Mouse (Mus musculus) left cerebral cortex, postnatal 10 days (tissue): ENCODE data around the gene Cd2. TPM values are rescaled to one million over a fixed set of nuclear protein-coding genes. Genes with fewer than 3 reads are reported as not detected.
A peak's percentile ranks its signal among the peaks of the same experiment; 100 is the strongest.

ENCODE experiments used
- DNase-seq, 2 experiments: peaks; one replicate each; pipeline ENCODE4 v3.0.0; 2021 to 2022; ENCODE audit warnings: low spot score in 2 of 2, mixed read lengths in 1 of 2; ENCODE audit errors: extremely low spot score in 1 of 2
- intact Hi-C: fragments of 180-260 bp; cut with DNase I; formaldehyde crosslinking; loops from one replicate; pipeline ENCODE4 v1.15.1; 2025
- total RNA-seq, 2 experiments: library from RNA; stranded (reverse); gene quantifications; 2 replicates each; pipeline ENCODE4 v1.2.3; 2021

The Cd2 gene
- total RNA-seq, 2 experiments from 2014 or later, result not detected

DNA sequence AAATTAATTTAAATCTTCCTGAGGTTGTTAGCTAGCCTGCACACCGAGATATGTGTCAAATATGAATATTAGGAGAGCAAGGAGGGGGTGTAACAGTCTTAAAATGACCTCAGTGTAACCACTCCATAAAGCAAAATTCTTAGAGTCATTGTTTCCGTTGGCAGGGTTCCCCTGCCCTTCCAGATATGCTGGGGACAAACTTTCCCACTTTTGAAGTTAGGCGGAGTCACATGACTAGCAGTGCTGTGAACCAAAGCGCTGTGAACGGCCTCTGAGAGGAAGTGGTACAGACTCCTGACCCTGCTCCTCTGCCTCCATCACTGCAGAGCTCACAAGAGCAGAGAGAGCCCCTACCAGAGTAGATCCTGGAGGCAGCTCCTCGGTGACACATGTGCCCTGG, 49.0 kb downstream of the Cd2 start:
- intact Hi-C loops, result no loop called here
- DNase-seq, result no peak

DNA sequence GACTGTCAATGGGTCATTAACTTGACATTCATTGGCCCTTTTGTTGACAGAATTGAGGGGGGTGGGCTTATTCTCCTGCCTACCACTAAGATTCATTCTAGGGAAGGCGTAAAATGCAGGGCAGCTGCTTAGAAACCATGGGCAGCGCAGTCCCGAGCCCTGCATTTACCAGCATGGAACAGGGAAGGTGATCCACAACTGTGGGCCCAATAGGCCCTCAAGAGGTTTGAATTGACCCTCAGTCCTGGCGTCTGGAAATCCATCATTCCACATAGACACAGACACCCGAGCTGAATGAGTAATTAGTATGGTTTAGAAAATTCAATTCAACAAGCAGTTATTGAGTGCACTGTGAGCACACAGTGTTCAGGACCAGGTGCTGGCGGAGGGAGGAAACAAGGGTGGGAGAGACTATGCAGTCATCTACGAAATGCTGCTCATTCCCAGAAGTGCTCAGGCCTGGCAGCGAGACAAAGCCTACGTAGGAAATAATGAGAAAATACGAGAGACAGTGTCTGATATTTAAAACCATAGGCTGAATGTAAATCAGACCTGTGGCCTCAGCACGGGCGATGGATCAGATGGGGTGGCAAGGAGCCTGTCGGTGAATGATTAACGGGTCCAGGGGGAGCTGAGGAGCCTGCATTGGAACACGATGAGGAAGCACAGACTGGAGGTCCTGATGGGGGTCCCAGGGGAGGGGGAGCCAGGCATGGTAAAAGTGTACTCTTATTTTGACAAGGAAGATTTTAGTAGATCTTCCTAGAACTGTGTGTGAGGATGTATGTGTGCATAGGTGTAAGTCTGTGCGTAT, 50.5 kb downstream of the Cd2 start:
- DNase-seq, result peak in 1 of 2 experiments; percentile 3
- intact Hi-C loops, result no loop called here

DNA sequence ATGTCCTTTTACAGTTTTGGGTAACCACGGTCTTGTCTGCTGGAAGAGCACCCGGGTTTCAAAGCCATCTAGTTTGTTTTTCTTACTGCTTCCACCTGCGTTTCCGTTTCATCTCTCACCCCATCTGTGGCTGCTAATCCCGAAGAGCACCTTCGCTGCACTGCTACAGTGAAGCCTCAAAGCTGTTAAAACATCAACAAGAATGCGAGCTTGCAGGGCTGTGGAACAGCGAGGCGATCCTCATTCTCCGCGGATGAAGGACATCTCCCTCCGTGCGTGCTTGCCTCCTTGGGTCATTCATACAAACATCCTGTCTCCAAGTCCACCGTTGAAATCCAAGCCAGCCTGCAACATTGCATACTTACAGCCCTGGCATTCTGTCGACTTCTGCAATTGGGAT, 51.5 kb downstream of the Cd2 start:
- intact Hi-C loops, result no loop called here
- DNase-seq, result no peak

DNA sequence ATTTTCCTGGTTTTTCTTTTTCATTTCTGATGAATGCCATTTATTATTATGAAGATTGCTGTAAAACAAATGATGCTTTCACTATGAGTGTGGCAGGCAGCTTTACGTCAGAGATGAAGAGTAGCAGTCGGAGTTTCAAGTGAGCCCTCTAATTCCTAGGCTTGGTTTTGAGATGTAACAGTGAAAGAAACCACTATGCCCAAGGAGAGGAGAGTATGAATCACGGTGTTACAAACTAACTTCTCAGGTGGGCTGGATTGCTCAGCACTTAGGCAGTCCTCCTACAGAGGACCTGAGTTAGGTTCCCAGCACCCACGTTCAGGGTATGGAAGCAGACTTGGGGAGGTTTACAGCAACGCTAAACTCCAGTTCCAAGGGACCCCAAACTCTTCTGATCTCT, 52.4 kb downstream of the Cd2 start:
- intact Hi-C loops, result no loop called here

DNA sequence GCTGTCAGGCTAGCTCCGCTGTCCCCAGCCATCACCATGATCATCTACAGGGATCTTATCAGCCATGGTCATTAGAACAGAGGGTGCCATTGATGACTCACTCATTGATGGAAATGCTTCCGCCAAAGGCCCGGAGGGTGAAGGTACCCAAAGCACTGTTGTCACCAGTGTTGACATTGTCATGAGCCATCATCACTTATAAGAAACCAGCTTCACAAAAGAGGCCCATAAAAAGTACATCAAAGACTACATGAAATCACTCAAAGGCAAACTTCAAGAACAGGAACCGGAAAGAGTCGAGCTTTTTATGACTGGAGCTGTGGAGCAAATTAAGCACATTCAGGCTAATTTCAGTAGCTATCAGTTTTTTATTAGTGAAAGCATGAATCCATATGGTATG, 54.3 kb downstream of the Cd2 start:
- intact Hi-C loops, result no loop called here
- no peak for DNase-seq

More for the DNA sequence above, 52.4 kb downstream of the Cd2 start:
- DNase-seq, result no peak

DNA sequence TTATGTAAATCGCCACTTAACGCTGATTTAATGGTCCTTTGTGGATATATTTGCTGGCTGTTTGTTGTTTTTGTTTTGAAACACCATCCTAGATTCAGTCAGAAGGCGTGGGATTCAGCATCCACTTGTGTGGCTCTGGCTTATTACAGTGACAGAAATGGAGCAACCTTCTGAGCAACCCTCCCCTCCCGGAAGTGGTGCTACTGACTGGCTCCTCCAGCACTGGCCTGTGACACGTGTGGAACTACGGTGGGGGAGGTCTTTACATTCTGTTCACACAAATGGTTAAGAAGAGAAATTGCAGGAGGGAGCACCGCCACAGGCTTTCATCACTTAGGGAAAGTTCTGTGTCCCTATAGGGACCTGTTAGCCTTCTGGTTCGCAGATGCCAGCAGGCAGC, 55.2 kb downstream of the Cd2 start:
- no peak for DNase-seq
- intact Hi-C loops, result no loop called here

DNA sequence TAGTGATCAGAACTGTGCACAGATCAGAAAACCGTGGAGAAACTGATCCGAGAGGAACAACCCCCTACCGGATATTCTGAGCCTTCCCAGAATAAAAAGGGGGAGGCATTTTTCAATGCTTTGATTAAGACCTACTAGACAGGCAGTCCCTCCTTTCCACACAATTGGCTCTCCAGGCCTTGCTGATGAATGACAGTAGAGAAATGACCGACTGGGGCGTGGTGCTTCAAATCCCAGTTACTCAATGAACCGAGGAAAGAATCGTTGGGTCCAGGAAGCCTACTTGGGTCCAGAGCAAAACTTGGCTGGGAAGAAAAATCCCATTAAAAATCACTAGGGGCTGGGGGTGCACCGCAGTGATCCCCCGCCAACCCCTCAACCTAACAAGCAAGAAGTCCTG, 57.5 kb downstream of the Cd2 start:
- DNase-seq, result no peak
- intact Hi-C loops, result no loop called here

DNA sequence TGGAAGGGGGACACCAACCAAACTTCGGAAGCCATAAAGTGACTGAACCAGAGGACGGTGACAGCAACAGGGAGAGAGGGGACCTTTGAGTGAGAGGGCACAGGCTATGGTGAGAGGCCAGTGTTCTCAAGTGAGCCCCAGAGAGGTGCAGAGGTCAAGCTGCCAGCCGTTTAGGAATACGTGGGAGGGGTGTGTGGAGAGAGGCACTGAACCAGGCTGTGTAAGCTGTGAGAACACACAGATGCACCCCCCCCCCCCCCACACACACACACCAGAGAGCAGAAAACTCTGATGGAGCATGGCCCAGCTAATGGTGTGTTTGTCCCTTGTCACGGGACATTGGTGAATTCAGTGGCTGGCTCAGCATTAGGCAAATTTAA, 58.2 kb downstream of the Cd2 start:
- intact Hi-C loops, result no loop called here
- no peak for DNase-seq

DNA sequence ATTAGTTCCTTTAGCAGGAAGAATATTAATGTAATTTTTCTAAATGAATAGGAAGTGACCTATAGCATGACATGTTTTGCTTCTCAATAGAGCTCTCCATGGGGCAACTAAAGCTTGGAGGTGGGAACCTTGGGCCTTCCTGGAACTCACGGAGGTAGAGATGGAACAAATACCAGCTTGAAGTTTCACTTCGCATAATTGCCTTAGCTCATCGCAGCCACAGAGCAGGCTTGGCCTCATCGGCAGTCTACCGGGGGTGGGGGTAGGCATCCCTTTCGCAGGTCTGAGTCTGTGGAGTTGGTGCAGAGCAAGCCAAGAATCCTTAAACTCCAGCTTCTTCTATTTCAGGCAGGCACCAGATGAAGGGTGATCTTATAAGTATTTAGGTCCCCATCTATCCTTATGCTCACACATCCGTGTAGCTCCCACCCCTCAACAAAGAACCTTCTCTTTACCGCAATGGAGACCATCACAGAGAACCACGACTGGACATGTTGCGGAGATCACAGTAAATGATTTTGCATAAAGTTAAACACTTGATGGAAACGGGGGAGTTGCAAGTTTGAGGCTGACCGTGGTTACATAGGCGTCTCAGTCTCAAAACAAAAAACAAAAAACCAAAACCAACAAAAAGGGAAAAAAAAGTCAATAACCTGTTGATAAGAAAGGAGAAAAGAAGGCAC, 58.7 kb downstream of the Cd2 start:
- intact Hi-C loops, result no loop called here
- no peak for DNase-seq

DNA sequence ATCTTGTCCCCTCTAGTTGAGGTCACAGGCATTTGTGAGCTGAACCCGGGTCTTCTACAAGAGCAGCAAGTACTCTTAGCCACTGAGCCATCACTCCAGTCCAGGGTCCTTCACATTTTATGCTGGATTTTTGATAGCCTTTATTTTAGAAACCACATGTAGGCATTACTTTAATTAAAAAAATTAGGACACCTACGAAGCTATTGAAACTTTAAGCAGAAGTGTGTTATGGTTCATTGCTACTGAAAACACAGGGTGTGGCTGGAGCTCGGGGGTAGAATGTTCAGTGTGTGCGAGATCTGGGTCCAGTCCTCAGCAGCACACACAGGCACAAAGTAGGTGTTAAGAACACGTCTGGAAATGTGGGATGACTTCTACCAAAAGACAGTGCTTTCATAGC, 59.7 kb downstream of the Cd2 start:
- no peak for DNase-seq
- intact Hi-C loops, result no loop called here

Other genes starting within 250 kb of the Cd2 start
- gene Ptgfrn, start 177.7 kb downstream of the Cd2 start, total RNA-seq, result 10 to 100 TPM; 43.3 to 46.2 TPM
- 10 to 100 TPM; 44.7 to 46.6 TPM for gene Igsf3, start 89.1 kb upstream of the Cd2 start, total RNA-seq